Mouse (Mus musculus): Measurements from ENCODE around the gene Gpr146.

GRCm38 (mm10) chr5:139368638-139369320, 8.7 kb upstream of the Gpr146 start:
- TF ChIP-seq CTCF (IDR thresholded peaks at IDR 0.05; ENCODE audit: extremely low read depth, insufficient read depth, low read length) = no peak
- TF ChIP-seq POLR2A (IDR thresholded peaks at IDR 0.05; ENCODE audit: extremely low read depth, insufficient read depth, low read length) = no peak

All from cortical plate, adult 2 months (tissue).